In genomic region chr4:86315122-86315521, GRCm38 (mm10) we compare ENCODE assay signal across 20 mouse cellular contexts.
"Had no signal": no experiment of that assay in that cellular context is flagged by ENCODE, and none has a peak within 500 bp of the region (broad histone marks: within the 10 kb centered on the region; RNA-seq: fewer than 3 reads in every experiment).

No protein-coding gene starts in this region.

- H3K27ac ChIP-seq: kidney, postnatal 0 days; layer of hippocampus, adult 2 months; limb, embryonic 10.5 days; limb, embryonic 13.5 days; liver, embryonic 12.5 days; liver, embryonic 15.5 days; macrophage; midbrain, embryonic 12.5 days; midbrain, embryonic 15.5 days; neural tube, embryonic 12.5 days; neural tube, embryonic 15.5 days had no signal

- H3K4me2 ChIP-seq: limb, embryonic 13.5 days; liver, embryonic 12.5 days; liver, embryonic 15.5 days; midbrain, embryonic 12.5 days; midbrain, embryonic 15.5 days; neural tube, embryonic 12.5 days; neural tube, embryonic 15.5 days had no signal

- H3K36me3 ChIP-seq: limb, embryonic 10.5 days; limb, embryonic 13.5 days; liver, embryonic 12.5 days; liver, embryonic 15.5 days; midbrain, embryonic 12.5 days; midbrain, embryonic 15.5 days; neural tube, embryonic 12.5 days; neural tube, embryonic 15.5 days had no signal

- H3K9ac ChIP-seq: limb, embryonic 13.5 days; liver, embryonic 12.5 days; liver, embryonic 15.5 days; midbrain, embryonic 12.5 days; midbrain, embryonic 15.5 days; neural tube, embryonic 12.5 days; neural tube, embryonic 15.5 days had no signal

- H3K4me3 ChIP-seq: layer of hippocampus, adult 2 months; limb, embryonic 10.5 days; limb, embryonic 13.5 days; liver, embryonic 12.5 days; liver, embryonic 15.5 days; midbrain, embryonic 12.5 days; midbrain, embryonic 15.5 days; neural tube, embryonic 12.5 days; neural tube, embryonic 15.5 days had no signal

- ATAC-seq: liver, embryonic 12.5 days; midbrain, embryonic 15.5 days had no signal

- H3K9me3 ChIP-seq: limb, embryonic 10.5 days; limb, embryonic 13.5 days; liver, embryonic 12.5 days; liver, embryonic 15.5 days; midbrain, embryonic 12.5 days; midbrain, embryonic 15.5 days; neural tube, embryonic 12.5 days; neural tube, embryonic 15.5 days had no signal

- H3K4me1 ChIP-seq: limb, embryonic 10.5 days; liver, embryonic 12.5 days; liver, embryonic 15.5 days; midbrain, embryonic 12.5 days; midbrain, embryonic 15.5 days; neural tube, embryonic 12.5 days; neural tube, embryonic 15.5 days had no signal

- DNase-seq: kidney, adult 2 months; kidney, postnatal 25 days; layer of hippocampus, adult 9-11 months; liver; right cerebral cortex, adult 18-20 months; right cerebral cortex, postnatal 14 days; right cerebral cortex, postnatal 4 days; thymus, adult 18-20 months; thymus, postnatal 36 days had no signal

- H3K27me3 ChIP-seq: limb, embryonic 13.5 days; liver, embryonic 12.5 days; liver, embryonic 15.5 days; midbrain, embryonic 12.5 days; midbrain, embryonic 15.5 days; neural tube, embryonic 12.5 days; neural tube, embryonic 15.5 days had no signal
